8 mouse cellular contexts compared by ENCODE assay signal in the genomic region with DNA sequence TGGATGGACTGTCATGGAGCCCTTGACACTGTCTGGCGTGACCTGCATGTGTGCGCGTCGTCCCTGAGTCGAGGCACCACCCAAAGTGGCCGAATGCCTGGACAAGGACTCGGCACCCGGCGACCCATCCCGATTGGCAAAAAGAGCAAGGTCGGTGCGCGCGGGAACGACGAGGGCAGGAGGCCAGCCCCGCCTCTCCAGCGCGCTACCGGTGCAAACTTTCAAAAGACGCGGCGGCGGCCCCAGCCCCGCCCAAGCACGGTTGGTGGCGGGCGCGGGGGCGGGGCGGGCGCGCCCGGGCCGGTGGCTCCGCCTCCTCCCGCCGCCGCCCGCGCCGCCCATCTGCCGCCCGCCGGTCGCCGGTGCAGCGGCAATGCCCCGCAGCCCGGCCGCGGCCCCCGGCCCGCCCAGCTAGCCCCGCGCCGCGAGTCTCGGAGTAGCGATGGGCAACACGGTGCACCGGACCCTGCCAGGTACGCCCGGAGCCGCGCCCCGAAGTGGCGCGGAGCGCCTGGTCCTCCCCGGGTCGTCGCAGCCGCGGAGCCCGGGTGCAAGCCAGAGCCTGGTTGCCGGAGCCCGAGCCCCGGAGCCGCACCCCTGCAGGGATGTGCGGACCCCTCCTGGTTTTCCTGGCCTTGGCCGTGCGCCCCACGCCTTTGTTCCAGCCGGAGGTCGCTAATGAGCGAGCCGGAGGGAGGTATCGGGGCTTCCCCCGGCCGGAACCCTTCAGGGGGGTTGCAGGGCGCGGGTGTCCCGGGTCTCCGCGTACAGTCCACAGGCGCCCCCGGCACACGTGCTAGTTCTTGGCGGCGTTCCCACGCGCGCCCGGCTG. TPM values are rescaled to one million over a fixed set of nuclear protein-coding genes. Genes with fewer than 3 reads are reported as not detected.
A peak's percentile ranks its signal among the peaks of the same experiment; 100 is the strongest.
DNase-seq lines count a peak whose midpoint lies in the region; ATAC-seq and TF ChIP-seq lines count a peak whose summit lies in the region.

A gene (plus strand): TSS at position 307 of the 832 bp plus-strand sequence.

- peak within 1 kb of the TSS; percentile 32 for H3ac ChIP-seq in C2C12 (ENCODE audit: control insufficient read depth, insufficient read length, low read depth)

- no peaks in the 10 kb centered on the region for H3K79me2 ChIP-seq in C2C12 (ENCODE audit: control insufficient read depth, insufficient read depth)

- WGBS in liver, embryonic 13.5 days (ENCODE audit: insufficient replicate concordance): 2% methylated on average over 86 of the region's 105 CpGs

- no peak for TF ChIP-seq CTCF in C2C12 (IDR thresholded peaks at IDR 0.05; ENCODE audit: control insufficient read depth, insufficient read depth, insufficient read length)

- peak within 1 kb of the TSS; percentile 82 for H3K4me2 ChIP-seq in liver, embryonic 13.5 days

- peak; percentile 75 to 88 for DNase-seq in adrenal gland, adult (ENCODE audit: inconsistent age in 2 of 2, low spot score in 1 of 2)
- peak; percentile 41 for DNase-seq in embryo, embryonic 9.5 days (ENCODE audit: extremely low spot score)
- DNase-seq in heart, adult 9 months (ENCODE audit: low spot score in 2 of 2): peak; percentile 38 to 43
- DNase-seq in kidney, adult 9 months: peak; percentile 63
- DNase-seq in liver, embryonic 13.5 days: peak; percentile 34
- DNase-seq in neural tube, embryonic 10.5 days (ENCODE audit: extremely low spot score, low spot score): peak; percentile 53
- DNase-seq in thymus, postnatal 10 days (ENCODE audit: low spot score in 2 of 2): peak; percentile 44 to 69

- H3K36me3 ChIP-seq in C2C12 (ENCODE audit: control insufficient read depth, insufficient read depth): no peaks in the 10 kb centered on the region
- no peaks in the 10 kb centered on the region for H3K36me3 ChIP-seq in liver, embryonic 13.5 days

- H3K9ac ChIP-seq in liver, embryonic 13.5 days: peak within 1 kb of the TSS; percentile 55

- no peaks in the 10 kb centered on the region for H3K79me3 ChIP-seq in C2C12 (ENCODE audit: low read depth)

- peak within 1 kb of the TSS; percentile 43 for H3K4me3 ChIP-seq in C2C12 (ENCODE audit: insufficient read depth, poor library complexity, severe bottlenecking)
- peak within 1 kb of the TSS; percentile 63 for H3K4me3 ChIP-seq in liver, embryonic 13.5 days (replicated peaks)

- H3K27ac ChIP-seq in liver, embryonic 13.5 days: no peak within 1 kb of the TSS

- H3K27me3 ChIP-seq in C2C12 (ENCODE audit: control insufficient read depth, insufficient read depth, insufficient read length): peaks cover 79% of the 10 kb centered on the region
- peaks cover 91% of the 10 kb centered on the region for H3K27me3 ChIP-seq in liver, embryonic 13.5 days

- peak; percentile 54 for ATAC-seq in liver, embryonic 13.5 days (ENCODE audit: low read depth)

- H3K4me1 ChIP-seq in liver, embryonic 13.5 days (replicated peaks): peaks cover 29% of the 10 kb centered on the region

- H3K9me3 ChIP-seq in liver, embryonic 13.5 days (replicated peaks): no peaks in the 10 kb centered on the region

TF ChIP-seq in C2C12, 6 proteins besides CTCF, POLR2A, EP300 and RAD21:
- TF ChIP-seq MYOD1 (IDR thresholded peaks at IDR 0.05; ENCODE audit: control insufficient read depth, insufficient read length, low read depth) (no peak), MYOG (IDR thresholded peaks at IDR 0.05; ENCODE audit: control insufficient read depth, extremely low read depth, insufficient read length) (no peak), USF1 (IDR thresholded peaks at IDR 0.05; ENCODE audit: low read depth) (no peak), CEBPB (IDR thresholded peaks at IDR 0.05; ENCODE audit: low read depth) (no peak), MAX (IDR thresholded peaks at IDR 0.05) (no peak), FOSL1 (IDR thresholded peaks at IDR 0.05; ENCODE audit: insufficient read depth, low read length, poor library complexity, severe bottlenecking) (no peak)

RNA-seq across cellular contexts. Expression of the gene that starts here (rescaled TPM):
- polyA plus RNA-seq in C2C12 (2012; fragmentation: generic; extraction: Trizol): 0.22 TPM
- 0.03 and 0.06 TPM in 2 replicates for polyA plus RNA-seq in liver, embryonic 13.5 days (2015; fragmentation: Nextera tagmentation; extraction: Ambion mirVana)

Comparison
In these comparisons a context has a peak if more than half of its experiments do, and no peak if none do; other contexts are left out.
1. Peak in DNase-seq, ATAC-seq, H3K4me3 ChIP-seq, H3K9ac ChIP-seq and H3K4me2 ChIP-seq in liver, embryonic 13.5 days; RNA of the gene not detected or under 1 TPM.